Mouse (Mus musculus): ENCODE results near the gene Nfix. TPM values are rescaled to one million over a fixed set of nuclear protein-coding genes. Genes with fewer than 3 reads are reported as not detected.

Nfix gene
- polyA plus RNA-seq, 1 experiment from 2014 or later = 3.7 TPM

GRCm38 (mm10) chr8:84759126-84759525, 41.0 kb downstream of the Nfix start:
- Histone ChIP-seq H3K9ac (ENCODE audit: low read length) (no peak overlapping the region), H3K27me3 (ENCODE audit: control insufficient read depth, insufficient read depth, low read length) (peaks cover 76% of the 10 kb centered on the region), H3K27ac (ENCODE audit: low read depth, low read length) (no peak overlapping the region), H3K4me3 (ENCODE audit: low read depth, low read length) (no peak overlapping the region), H3K36me3 (ENCODE audit: control insufficient read depth, insufficient read depth, low read length) (no peaks in the 10 kb centered on the region; the same call in 1 of the 2 replicates), H3K9me3 (ENCODE audit: control insufficient read depth, low read length) (no peaks in the 10 kb centered on the region), H3K4me1 (ENCODE audit: control insufficient read depth, insufficient read depth, low read length) (no peaks in the 10 kb centered on the region), H3K4me2 (ENCODE audit: low read depth) (no peak overlapping the region)
- 64% methylated on average over 7 of the region's 7 CpGs for WGBS
- no peak for DNase-seq (ENCODE audit: low spot score)
- ATAC-seq (ENCODE audit: insufficient read depth, low FRiP score, low TSS enrichment) = no peak

GRCm38 (mm10) chr8:84758308-84758707, 41.8 kb downstream of the Nfix start:
- no peak overlapping the region for H3K9ac ChIP-seq (ENCODE audit: low read length)
- WGBS = 93% methylated on average over 3 of the region's 3 CpGs

GRCm38 (mm10) chr8:84757501-84757900, 42.6 kb downstream of the Nfix start:
- H3K27ac ChIP-seq (ENCODE audit: low read depth, low read length) = no peak overlapping the region
- H3K27me3 ChIP-seq (ENCODE audit: control insufficient read depth, insufficient read depth, low read length) = peaks cover 77% of the 10 kb centered on the region
- H3K4me3 ChIP-seq (ENCODE audit: low read depth, low read length) = no peak overlapping the region
- no peak overlapping the region for H3K9ac ChIP-seq (ENCODE audit: low read length)
- ATAC-seq (ENCODE audit: insufficient read depth, low FRiP score, low TSS enrichment) (no peak), DNase-seq (ENCODE audit: low spot score) (no peak)
- no peaks in the 10 kb centered on the region; the same call in 1 of the 2 replicates for H3K36me3 ChIP-seq (ENCODE audit: control insufficient read depth, insufficient read depth, low read length)
- no peaks in the 10 kb centered on the region for H3K9me3 ChIP-seq (ENCODE audit: control insufficient read depth, low read length)
- H3K4me2 ChIP-seq (ENCODE audit: low read depth) = no peak overlapping the region
- 37% methylated on average over 5 of the region's 5 CpGs for WGBS
- no peaks in the 10 kb centered on the region for H3K4me1 ChIP-seq (ENCODE audit: control insufficient read depth, insufficient read depth, low read length)

More at GRCm38 (mm10) chr8:84758308-84758707, 41.8 kb downstream of the Nfix start:
- no peaks in the 10 kb centered on the region for H3K4me1 ChIP-seq (ENCODE audit: control insufficient read depth, insufficient read depth, low read length)
- no peak overlapping the region for H3K4me2 ChIP-seq (ENCODE audit: low read depth)
- no peak overlapping the region for H3K4me3 ChIP-seq (ENCODE audit: low read depth, low read length)
- H3K9me3 ChIP-seq (ENCODE audit: control insufficient read depth, low read length) = no peaks in the 10 kb centered on the region
- no peak for DNase-seq (ENCODE audit: low spot score)
- H3K27me3 ChIP-seq (ENCODE audit: control insufficient read depth, insufficient read depth, low read length) = peaks cover 76% of the 10 kb centered on the region
- ATAC-seq (ENCODE audit: insufficient read depth, low FRiP score, low TSS enrichment) = no peak
- H3K27ac ChIP-seq (ENCODE audit: low read depth, low read length) = no peak overlapping the region
- no peaks in the 10 kb centered on the region; the same call in 1 of the 2 replicates for H3K36me3 ChIP-seq (ENCODE audit: control insufficient read depth, insufficient read depth, low read length)

- Histone ChIP-seq H3K36me3 (ENCODE audit: control insufficient read depth, insufficient read depth, low read length) (no peaks in the 10 kb centered on the region), H3K27me3 (ENCODE audit: control insufficient read depth, insufficient read depth, low read length) (peaks cover 89% of the 10 kb centered on the region), H3K9ac (ENCODE audit: low read length) (no peak overlapping the region), H3K4me3 (ENCODE audit: low read depth, low read length) (no peak overlapping the region), H3K4me2 (ENCODE audit: low read depth) (no peak overlapping the region), H3K27ac (ENCODE audit: low read depth, low read length) (no peak overlapping the region), H3K9me3 (ENCODE audit: control insufficient read depth, low read length) (no peaks in the 10 kb centered on the region), H3K4me1 (ENCODE audit: control insufficient read depth, insufficient read depth, low read length) (no peaks in the 10 kb centered on the region)
- no peak for ATAC-seq (ENCODE audit: insufficient read depth, low FRiP score, low TSS enrichment)
- 69% methylated on average over 6 of the region's 6 CpGs for WGBS
- DNase-seq (ENCODE audit: low spot score) = no peak
These were observed 47.2 kb downstream of the Nfix start for GRCm38 (mm10) chr8:84752734-84753582.

GRCm38 (mm10) chr8:84749519-84749918, 50.6 kb downstream of the Nfix start:
- DNase-seq (ENCODE audit: low spot score) (no peak), ATAC-seq (ENCODE audit: insufficient read depth, low FRiP score, low TSS enrichment) (no peak)
- H3K36me3 ChIP-seq (ENCODE audit: control insufficient read depth, insufficient read depth, low read length) = no peaks in the 10 kb centered on the region
- no peak overlapping the region for H3K27ac ChIP-seq (ENCODE audit: low read depth, low read length)
- 78% methylated on average over 16 of the region's 16 CpGs for WGBS
- no peak overlapping the region for H3K4me2 ChIP-seq (ENCODE audit: low read depth)
- peaks cover 95% of the 10 kb centered on the region for H3K27me3 ChIP-seq (ENCODE audit: control insufficient read depth, insufficient read depth, low read length)
- no peak overlapping the region for H3K4me3 ChIP-seq (ENCODE audit: low read depth, low read length)
- no peaks in the 10 kb centered on the region for H3K9me3 ChIP-seq (ENCODE audit: control insufficient read depth, low read length)
- no peak overlapping the region for H3K9ac ChIP-seq (ENCODE audit: low read length)
- peaks cover 12% of the 10 kb centered on the region for H3K4me1 ChIP-seq (ENCODE audit: control insufficient read depth, insufficient read depth, low read length)

- peak overlapping the region; percentile 35; the same call in 1 of the 2 replicates for H3K27ac ChIP-seq (ENCODE audit: low read depth, low read length)
- no peaks in the 10 kb centered on the region for H3K9me3 ChIP-seq (ENCODE audit: control insufficient read depth, low read length)
- H3K4me2 ChIP-seq (ENCODE audit: low read depth) = no peak overlapping the region
- H3K27me3 ChIP-seq (ENCODE audit: control insufficient read depth, insufficient read depth, low read length) = peaks cover 97% of the 10 kb centered on the region
- no peak for ATAC-seq (ENCODE audit: insufficient read depth, low FRiP score, low TSS enrichment)
- H3K36me3 ChIP-seq (ENCODE audit: control insufficient read depth, insufficient read depth, low read length) = no peaks in the 10 kb centered on the region
- H3K4me3 ChIP-seq (ENCODE audit: low read depth, low read length) = no peak overlapping the region
- peak; percentile 69 for DNase-seq (ENCODE audit: low spot score)
- peak overlapping the region; percentile 29; the same call in 1 of the 2 replicates for H3K9ac ChIP-seq (ENCODE audit: low read length)
- WGBS = under 1% methylated on average over 17 of the region's 17 CpGs
- H3K4me1 ChIP-seq (ENCODE audit: control insufficient read depth, insufficient read depth, low read length) = peaks cover 34% of the 10 kb centered on the region
These were observed 54.9 kb downstream of the Nfix start for GRCm38 (mm10) chr8:84745032-84745925.

GRCm38 (mm10) chr8:84743517-84744420, 56.4 kb downstream of the Nfix start:
- DNase-seq (ENCODE audit: low spot score) (peak; percentile 87), ATAC-seq (ENCODE audit: insufficient read depth, low FRiP score, low TSS enrichment) (peak; percentile 78)
- Histone ChIP-seq H3K36me3 (ENCODE audit: control insufficient read depth, insufficient read depth, low read length) (no peaks in the 10 kb centered on the region), H3K9ac (ENCODE audit: low read length) (peak overlapping the region; percentile 22; the same call in 1 of the 2 replicates), H3K4me2 (ENCODE audit: low read depth) (peak overlapping the region; percentile 29), H3K4me1 (ENCODE audit: control insufficient read depth, insufficient read depth, low read length) (peaks cover 34% of the 10 kb centered on the region), H3K9me3 (ENCODE audit: control insufficient read depth, low read length) (no peaks in the 10 kb centered on the region), H3K4me3 (ENCODE audit: low read depth, low read length) (no peak overlapping the region), H3K27ac (ENCODE audit: low read depth, low read length) (peak overlapping the region; percentile 1; the same call in 1 of the 2 replicates), H3K27me3 (ENCODE audit: control insufficient read depth, insufficient read depth, low read length) (peaks cover 97% of the 10 kb centered on the region)
- 8% methylated on average over 15 of the region's 17 CpGs for WGBS

GRCm38 (mm10) chr8:84743054-84743415, 57.1 kb downstream of the Nfix start:
- H3K9ac ChIP-seq (ENCODE audit: low read length) = no peak overlapping the region; the same call in 1 of the 2 replicates
- no peaks in the 10 kb centered on the region for H3K36me3 ChIP-seq (ENCODE audit: control insufficient read depth, insufficient read depth, low read length)
- H3K9me3 ChIP-seq (ENCODE audit: control insufficient read depth, low read length) = no peaks in the 10 kb centered on the region
- peak overlapping the region; percentile 31; the same call in 1 of the 2 replicates for H3K27ac ChIP-seq (ENCODE audit: low read depth, low read length)
- ATAC-seq (ENCODE audit: insufficient read depth, low FRiP score, low TSS enrichment) (0 out of 2 replicates have a peak, but pooled peaks have one; percentile 10), DNase-seq (ENCODE audit: low spot score) (no peak)
- peaks cover 39% of the 10 kb centered on the region for H3K4me1 ChIP-seq (ENCODE audit: control insufficient read depth, insufficient read depth, low read length)
- WGBS = 2% methylated on average over 10 of the region's 10 CpGs
- H3K4me2 ChIP-seq (ENCODE audit: low read depth) = peak overlapping the region; percentile 25
- H3K4me3 ChIP-seq (ENCODE audit: low read depth, low read length) = no peak overlapping the region
- peaks cover 97% of the 10 kb centered on the region for H3K27me3 ChIP-seq (ENCODE audit: control insufficient read depth, insufficient read depth, low read length)

Measured in neural tube, embryonic 11.5 days (tissue).